Mouse (Mus musculus): Measurements from ENCODE around the gene Atp13a2. TPM values are rescaled to one million over a fixed set of nuclear protein-coding genes. Genes with fewer than 3 reads are reported as not detected.

Atp13a2 gene
- polyA plus RNA-seq, 1 experiment from 2014 or later: 76.9 TPM

DNA sequence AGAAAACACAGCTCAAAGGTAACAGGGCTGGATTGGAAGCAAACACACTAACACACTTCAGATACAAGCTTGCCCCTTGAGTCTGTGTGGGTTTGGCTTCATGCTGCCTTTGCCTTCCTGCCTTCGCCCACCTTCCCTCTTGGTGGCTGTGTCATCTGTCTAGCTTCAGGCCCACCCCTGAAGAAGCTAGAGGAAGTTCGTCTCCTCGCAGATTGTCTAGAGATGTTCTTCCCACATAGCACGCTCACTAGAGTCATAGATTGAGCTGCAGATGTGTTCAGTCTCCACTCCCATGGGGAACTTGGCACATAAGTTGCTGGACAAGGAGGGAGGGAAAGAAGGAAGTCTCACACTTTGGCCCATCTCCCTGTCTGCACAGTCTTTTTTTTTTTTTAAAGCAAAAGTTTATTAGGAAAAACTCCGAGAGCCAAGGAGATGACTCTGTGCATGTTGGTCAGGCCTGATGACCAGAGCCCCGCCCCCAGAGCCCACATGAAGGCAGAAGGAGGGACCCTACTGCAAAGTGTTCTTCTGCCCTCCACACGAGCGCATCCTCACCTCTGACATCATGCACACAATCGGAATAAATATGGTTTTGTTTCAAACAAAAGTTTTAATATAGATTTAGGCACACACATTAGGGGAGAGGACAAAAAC, 22.6 kb upstream of the Atp13a2 start:
- Histone ChIP-seq H3K36me3 (ENCODE audit: poor library complexity, severe bottlenecking) (peaks cover 33% of the 10 kb centered on the region), H3K27me3 (no peaks in the 10 kb centered on the region), H3K4me1 (peaks cover 34% of the 10 kb centered on the region), H3K4me3 (no peak overlapping the region), H3K9me3 (replicated peaks) (no peaks in the 10 kb centered on the region), H3K27ac (no peak overlapping the region; the same call in 1 of the 2 replicates), H3K9ac (no peak overlapping the region), H3K4me2 (no peak overlapping the region)
- 90% methylated on average over 9 of the region's 9 CpGs for WGBS
- ATAC-seq: no peak

GRCm38 (mm10) chr4:140964620-140965019, 22.1 kb upstream of the Atp13a2 start:
- H3K4me3 ChIP-seq: no peak overlapping the region
- H3K9me3 ChIP-seq (replicated peaks): no peaks in the 10 kb centered on the region
- no peak overlapping the region for H3K4me2 ChIP-seq
- peak overlapping the region; percentile 19 for H3K27ac ChIP-seq
- peaks cover 34% of the 10 kb centered on the region for H3K4me1 ChIP-seq
- H3K36me3 ChIP-seq (ENCODE audit: poor library complexity, severe bottlenecking): peaks cover 38% of the 10 kb centered on the region
- peak; percentile 3; the same call in 1 of the 2 replicates for ATAC-seq
- no peaks in the 10 kb centered on the region for H3K27me3 ChIP-seq
- 13% methylated on average over 7 of the region's 7 CpGs for WGBS
- H3K9ac ChIP-seq: no peak overlapping the region

GRCm38 (mm10) chr4:140967386-140968159, 19.1 kb upstream of the Atp13a2 start:
- no peak for ATAC-seq
- no peak overlapping the region for H3K4me3 ChIP-seq
- H3K4me2 ChIP-seq: no peak overlapping the region
- H3K4me1 ChIP-seq: peaks cover 18% of the 10 kb centered on the region
- peaks cover 67% of the 10 kb centered on the region for H3K36me3 ChIP-seq (ENCODE audit: poor library complexity, severe bottlenecking)
- H3K9me3 ChIP-seq (replicated peaks): no peaks in the 10 kb centered on the region
- H3K27me3 ChIP-seq: no peaks in the 10 kb centered on the region
- no peak overlapping the region for H3K9ac ChIP-seq
- no peak overlapping the region for H3K27ac ChIP-seq
- 87% methylated on average over 11 of the region's 11 CpGs for WGBS

- 89% methylated on average over 13 of the region's 13 CpGs for WGBS
- ATAC-seq: no peak
Measured at GRCm38 (mm10) chr4:140971691-140972090, 15.0 kb upstream of the Atp13a2 start.

DNA sequence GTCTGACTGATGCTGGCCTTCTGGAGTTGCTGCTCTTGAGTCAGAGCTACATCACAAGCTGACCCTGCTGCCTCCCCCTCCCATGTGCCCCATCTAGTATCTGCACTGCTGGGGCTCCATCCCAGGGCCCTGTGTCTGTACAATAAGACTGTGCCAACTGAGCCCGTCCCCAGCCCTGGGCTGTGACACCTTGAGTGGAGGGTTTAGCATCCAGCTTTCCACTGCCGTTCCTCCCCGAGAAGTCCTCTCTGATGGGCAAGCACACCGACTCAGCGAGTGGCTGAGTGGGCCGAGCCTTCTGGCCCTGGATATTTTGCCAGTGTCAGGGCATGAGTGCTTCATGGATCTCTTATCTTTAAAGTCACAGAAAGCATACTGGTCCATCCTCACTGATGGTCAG, 12.3 kb upstream of the Atp13a2 start:
- Histone ChIP-seq H3K27me3 (no peaks in the 10 kb centered on the region), H3K27ac (no peak overlapping the region), H3K9ac (no peak overlapping the region), H3K4me1 (no peaks in the 10 kb centered on the region), H3K4me3 (no peak overlapping the region), H3K9me3 (replicated peaks) (no peaks in the 10 kb centered on the region), H3K4me2 (no peak overlapping the region), H3K36me3 (ENCODE audit: poor library complexity, severe bottlenecking) (peaks cover 98% of the 10 kb centered on the region)
- WGBS: 98% methylated on average over 6 of the region's 6 CpGs
- no peak for ATAC-seq

More at GRCm38 (mm10) chr4:140971691-140972090, 15.0 kb upstream of the Atp13a2 start:
- Histone ChIP-seq H3K27ac (no peak overlapping the region), H3K4me3 (no peak overlapping the region), H3K36me3 (ENCODE audit: poor library complexity, severe bottlenecking) (peaks cover 98% of the 10 kb centered on the region), H3K9ac (no peak overlapping the region), H3K9me3 (replicated peaks) (no peaks in the 10 kb centered on the region), H3K4me2 (no peak overlapping the region), H3K27me3 (no peaks in the 10 kb centered on the region), H3K4me1 (no peaks in the 10 kb centered on the region)

DNA sequence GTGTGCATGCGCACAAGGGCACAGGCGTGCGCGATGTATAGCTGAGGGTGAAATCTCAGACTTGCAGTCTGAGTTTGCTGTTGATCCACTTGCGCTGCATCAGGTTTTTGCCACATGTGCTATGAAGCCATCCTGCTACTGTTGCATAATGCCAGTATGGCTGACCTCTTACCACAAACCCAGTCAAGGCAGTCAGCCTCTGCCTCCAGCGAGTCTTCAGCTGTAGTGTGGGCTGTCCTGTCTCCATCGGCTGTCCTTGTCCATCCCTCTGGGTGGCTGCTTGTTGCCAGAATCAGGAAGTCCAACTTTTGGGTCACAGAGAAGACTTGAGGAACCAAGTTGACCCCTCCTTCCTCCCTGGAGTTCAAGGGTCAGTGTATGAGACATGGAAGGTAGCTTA, 11.3 kb upstream of the Atp13a2 start:
- no peak overlapping the region for H3K4me2 ChIP-seq
- no peaks in the 10 kb centered on the region for H3K4me1 ChIP-seq
- no peak overlapping the region for H3K4me3 ChIP-seq
- H3K9me3 ChIP-seq (replicated peaks): no peaks in the 10 kb centered on the region
- H3K27ac ChIP-seq: no peak overlapping the region
- H3K27me3 ChIP-seq: no peaks in the 10 kb centered on the region
- no peak overlapping the region for H3K9ac ChIP-seq
- 95% methylated on average over 7 of the region's 7 CpGs for WGBS
- H3K36me3 ChIP-seq (ENCODE audit: poor library complexity, severe bottlenecking): peaks cover 97% of the 10 kb centered on the region
- ATAC-seq: no peak

GRCm38 (mm10) chr4:140977278-140977677, 9.4 kb upstream of the Atp13a2 start:
- Histone ChIP-seq H3K4me1 (no peaks in the 10 kb centered on the region), H3K9ac (no peak overlapping the region), H3K9me3 (replicated peaks) (0 out of 2 replicates have a peak, but pooled peaks cover 6% of the 10 kb centered on the region), H3K36me3 (ENCODE audit: poor library complexity, severe bottlenecking) (peaks cover 78% of the 10 kb centered on the region), H3K4me2 (no peak overlapping the region), H3K4me3 (no peak overlapping the region), H3K27ac (no peak overlapping the region), H3K27me3 (no peaks in the 10 kb centered on the region)
- no peak for ATAC-seq
- WGBS: 90% methylated on average over 10 of the region's 10 CpGs

DNA sequence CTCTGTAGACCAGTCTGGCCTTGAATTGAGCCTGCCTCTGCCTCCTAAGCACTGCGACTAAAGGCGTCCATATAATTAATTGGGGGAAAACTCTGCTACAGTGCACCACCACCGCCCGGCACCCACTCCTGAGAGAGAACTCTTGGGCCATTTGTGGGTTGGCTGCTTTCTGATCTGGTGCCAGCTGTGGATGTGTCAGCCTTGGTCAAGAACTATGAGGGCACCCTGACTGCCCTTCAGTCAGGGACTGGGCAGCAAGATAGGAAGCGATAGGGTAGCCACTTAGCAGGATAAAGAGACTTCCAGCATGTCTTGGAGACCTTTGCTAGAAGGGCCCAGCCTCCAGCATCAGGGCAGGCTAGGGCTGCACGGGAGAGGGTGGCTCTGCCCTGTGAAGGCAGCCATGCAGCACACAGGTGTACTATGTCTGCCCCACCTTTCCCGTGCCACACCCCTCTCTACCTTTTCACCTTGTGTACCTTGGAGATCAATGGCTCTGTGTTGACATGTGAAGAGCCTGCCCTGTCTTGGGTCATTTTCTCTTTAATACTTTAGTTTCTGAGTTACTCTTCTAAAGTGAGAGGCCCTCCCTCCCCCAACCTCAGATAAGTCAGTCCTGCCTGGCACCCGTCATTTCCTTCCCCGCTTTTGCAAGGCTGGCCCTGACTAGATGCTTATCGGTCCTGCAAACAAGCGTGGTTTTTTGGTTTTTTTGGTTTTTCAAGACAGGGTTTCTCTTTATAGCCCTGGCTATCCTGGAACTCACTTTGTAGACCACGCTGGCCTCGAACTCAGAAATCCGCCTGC, 8.6 kb upstream of the Atp13a2 start:
- 92% methylated on average over 14 of the region's 14 CpGs for WGBS
- no peak for ATAC-seq
- peaks cover 70% of the 10 kb centered on the region for H3K36me3 ChIP-seq (ENCODE audit: poor library complexity, severe bottlenecking)

GRCm38 (mm10) chr4:140981605-140982004, 5.1 kb upstream of the Atp13a2 start:
- ATAC-seq: no peak
- Histone ChIP-seq H3K4me3 (no peak overlapping the region), H3K4me2 (no peak overlapping the region), H3K9me3 (replicated peaks) (0 out of 2 replicates have a peak, but pooled peaks cover 6% of the 10 kb centered on the region), H3K27ac (no peak overlapping the region), H3K9ac (no peak overlapping the region), H3K36me3 (ENCODE audit: poor library complexity, severe bottlenecking) (peaks cover 35% of the 10 kb centered on the region), H3K4me1 (peaks cover 16% of the 10 kb centered on the region), H3K27me3 (no peaks in the 10 kb centered on the region)
- WGBS: 97% methylated on average over 2 of the region's 2 CpGs

More for the DNA sequence above, 8.6 kb upstream of the Atp13a2 start:
- Histone ChIP-seq H3K4me1 (peaks cover 4% of the 10 kb centered on the region), H3K4me3 (no peak overlapping the region), H3K9ac (no peak overlapping the region), H3K9me3 (replicated peaks) (0 out of 2 replicates have a peak, but pooled peaks cover 6% of the 10 kb centered on the region), H3K27me3 (no peaks in the 10 kb centered on the region), H3K27ac (no peak overlapping the region), H3K4me2 (no peak overlapping the region)

GRCm38 (mm10) chr4:140982808-140983207, 3.9 kb upstream of the Atp13a2 start:
- Histone ChIP-seq H3K4me2 (no peak overlapping the region), H3K27me3 (no peaks in the 10 kb centered on the region), H3K36me3 (ENCODE audit: poor library complexity, severe bottlenecking) (peaks cover 23% of the 10 kb centered on the region), H3K9me3 (replicated peaks) (0 out of 2 replicates have a peak, but pooled peaks cover 6% of the 10 kb centered on the region), H3K4me1 (peaks cover 23% of the 10 kb centered on the region), H3K4me3 (no peak overlapping the region), H3K27ac (peak overlapping the region; percentile 44; the same call in 1 of the 2 replicates), H3K9ac (no peak overlapping the region)
- 51% methylated on average over 4 of the region's 4 CpGs for WGBS
- no peak for ATAC-seq

DNA sequence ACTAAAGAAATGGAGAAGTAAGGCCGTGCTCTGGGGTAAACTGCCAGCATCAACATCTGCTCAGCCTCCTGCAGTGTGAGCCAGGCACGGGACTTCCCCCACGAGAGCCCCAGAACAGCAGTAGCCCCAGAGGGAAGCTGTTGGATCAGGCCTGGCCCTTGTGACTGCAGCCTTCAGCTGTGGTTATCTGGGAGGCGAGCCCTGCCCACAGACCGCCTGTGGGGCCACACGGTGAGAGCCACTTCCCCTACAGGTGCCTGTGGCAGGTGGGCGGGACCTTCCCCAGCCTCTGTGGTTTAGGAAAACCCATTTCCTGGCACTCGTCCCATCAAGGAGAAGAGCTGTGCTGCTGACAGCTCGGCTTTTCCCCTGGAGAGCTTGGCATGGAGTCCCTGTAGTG, 3.2 kb upstream of the Atp13a2 start:
- peak overlapping the region; percentile 44; the same call in 1 of the 2 replicates for H3K27ac ChIP-seq

More for the DNA sequence above, 3.2 kb upstream of the Atp13a2 start:
- no peak for ATAC-seq
- WGBS: 14% methylated on average over 9 of the region's 9 CpGs
- Histone ChIP-seq H3K9me3 (replicated peaks) (0 out of 2 replicates have a peak, but pooled peaks cover 6% of the 10 kb centered on the region), H3K4me3 (no peak overlapping the region), H3K36me3 (ENCODE audit: poor library complexity, severe bottlenecking) (peaks cover 17% of the 10 kb centered on the region), H3K4me1 (peaks cover 29% of the 10 kb centered on the region), H3K9ac (no peak overlapping the region), H3K27me3 (no peaks in the 10 kb centered on the region), H3K4me2 (no peak overlapping the region)
